Mouse (Mus musculus) liver, postnatal 0 days (tissue): Measurements from ENCODE around the gene Slc25a51.

Experiments used
- CTCF ChIP-seq: sonication (generic); IDR thresholded peaks from 2 replicates; pipeline ENCODE4 v1.5.1; 2016; ENCODE audit warnings: antibody characterized with exemption, low read depth
- EP300 ChIP-seq: IDR thresholded peaks from 2 replicates; pipeline ENCODE4 v1.6.1; 2016; ENCODE audit warnings: antibody characterized with exemption, low read depth, mild to moderate bottlenecking

GRCm38 (mm10) chr4:45406397-45406796 lies 2.2 kb downstream of the Slc25a51 start:
- TF ChIP-seq EP300 (no peak), CTCF (no peak)
